Mouse (Mus musculus) testis, postnatal 14 days (tissue): ENCODE measurements around the gene Mafb.

Experiments
- DNase-seq: peaks from one replicate; pipeline ENCODE4 v3.0.0; 2021; ENCODE audit warnings: low spot score

Gene Mafb

DNA sequence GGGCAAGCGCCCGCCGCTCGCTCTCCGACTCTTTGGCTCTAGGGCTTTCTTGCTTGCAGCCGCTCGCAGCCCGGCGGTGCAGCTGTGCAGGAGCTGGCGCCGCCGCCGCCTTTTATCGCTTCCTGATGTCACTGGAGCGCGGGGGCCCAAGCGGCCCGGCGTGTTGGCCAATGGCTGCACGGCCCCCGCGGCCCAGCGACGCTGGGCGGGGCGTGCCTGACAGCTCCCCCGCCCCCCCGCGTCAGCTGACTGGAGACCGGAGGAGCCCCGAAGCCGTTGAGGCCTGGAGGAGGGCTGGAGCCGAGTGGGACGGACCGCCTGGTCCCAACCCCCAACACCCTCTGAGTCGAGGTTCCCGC, at the start of gene Mafb:
Gene Mafb (minus strand): TSS at position 86 of the 359 bp plus-strand sequence.
- peak; percentile 86 for DNase-seq

DNA sequence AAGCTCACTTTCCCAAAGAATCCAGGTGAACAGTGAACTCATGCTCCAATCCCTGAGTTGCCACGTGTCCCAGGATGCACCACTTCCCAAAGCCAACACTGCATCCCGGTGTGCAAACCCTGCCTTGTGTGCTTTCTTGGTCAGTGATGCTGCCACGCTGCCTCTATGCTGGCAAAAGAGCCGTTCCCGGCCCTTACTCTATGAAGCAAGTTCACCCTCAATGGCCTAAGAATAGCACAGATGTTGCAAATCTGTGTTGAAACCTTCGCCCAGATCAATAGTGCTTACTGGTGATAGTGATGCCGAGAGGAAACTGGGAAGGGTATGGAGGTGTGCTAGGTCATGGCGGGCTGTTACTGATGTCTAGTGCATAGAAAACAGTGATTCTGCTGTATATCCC, 48.3 kb upstream of the Mafb start:
- no peak for DNase-seq

DNA sequence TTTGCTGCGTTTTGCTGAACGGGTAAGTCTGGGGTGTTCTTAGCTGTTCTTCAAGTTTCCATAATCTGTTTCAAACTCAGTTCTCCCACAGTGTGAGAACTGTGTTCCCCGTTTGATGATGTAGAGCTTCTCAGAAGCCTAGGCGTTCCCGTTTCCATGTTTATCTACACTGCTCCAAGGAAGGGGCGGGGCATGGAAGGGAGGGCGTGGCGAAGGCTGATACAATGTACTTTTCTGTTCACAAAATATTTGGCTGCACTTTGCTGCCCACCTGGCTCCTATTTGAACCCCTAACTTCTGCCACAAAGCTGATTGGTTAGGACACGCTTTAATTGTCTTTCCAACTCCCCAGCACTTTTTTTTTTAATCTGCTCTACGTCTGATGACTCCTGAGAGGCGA, 47.9 kb upstream of the Mafb start:
- peak; percentile 81 for DNase-seq

DNA sequence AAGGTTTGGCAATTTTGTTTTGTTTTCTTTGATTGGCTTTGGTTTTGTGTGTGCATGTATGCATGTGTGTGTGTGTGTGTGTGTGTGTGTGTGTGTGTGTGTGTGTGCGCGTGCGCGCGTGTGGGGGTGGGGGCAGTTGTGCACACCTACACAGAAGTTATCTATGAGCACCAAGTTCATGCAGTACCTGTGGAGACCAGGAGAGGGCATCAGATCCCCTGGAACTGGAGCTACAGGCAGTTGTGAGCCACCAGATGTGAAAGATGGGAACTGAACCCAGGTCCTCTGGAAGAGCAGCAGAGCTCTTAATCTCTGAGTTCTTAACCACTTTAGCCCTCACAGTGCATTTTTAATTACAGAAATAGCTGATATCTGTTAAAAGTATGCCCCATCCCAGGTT, 47.1 kb upstream of the Mafb start:
- peak; percentile 78 for DNase-seq

DNA sequence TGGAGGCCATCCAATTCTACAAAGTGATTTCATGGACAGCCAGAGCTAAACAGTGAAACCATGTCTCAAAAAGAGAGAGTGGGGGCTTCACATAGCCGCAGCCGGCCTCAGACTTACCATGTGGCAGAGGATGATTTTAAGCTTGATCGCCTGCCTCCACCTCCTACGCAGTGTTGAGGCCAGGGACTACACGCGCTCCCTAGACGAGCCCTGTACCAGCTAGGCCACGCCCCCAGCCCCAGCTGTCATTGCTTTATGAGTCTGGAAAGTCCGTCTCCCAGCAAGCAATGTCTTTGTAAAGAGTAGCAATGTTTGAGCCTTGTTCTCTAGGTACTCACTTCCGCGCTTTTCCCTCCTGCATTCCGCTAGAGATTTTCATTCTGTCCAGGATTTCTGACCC, 46.2 kb upstream of the Mafb start:
- DNase-seq: peak; percentile 73

DNA sequence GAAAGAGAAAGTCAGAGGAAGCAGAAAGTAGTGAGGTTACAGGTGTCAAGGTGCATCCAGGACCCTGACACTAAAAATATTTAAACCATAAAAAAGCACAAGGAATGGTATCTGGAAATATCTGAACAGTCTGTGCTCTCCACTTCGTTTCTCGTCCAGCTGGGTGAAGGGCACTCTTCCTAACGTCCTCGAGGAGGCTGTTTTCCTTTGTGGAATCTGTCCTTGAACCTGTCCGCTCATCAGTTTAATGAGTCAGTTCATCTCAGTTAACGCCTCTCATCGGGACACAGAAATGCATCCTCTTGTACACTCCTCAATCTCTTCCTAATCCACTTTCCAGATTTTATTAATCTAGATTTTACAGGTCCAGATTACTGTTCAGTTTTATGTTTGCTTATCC, 44.6 kb upstream of the Mafb start:
- DNase-seq: peak; percentile 71

DNA sequence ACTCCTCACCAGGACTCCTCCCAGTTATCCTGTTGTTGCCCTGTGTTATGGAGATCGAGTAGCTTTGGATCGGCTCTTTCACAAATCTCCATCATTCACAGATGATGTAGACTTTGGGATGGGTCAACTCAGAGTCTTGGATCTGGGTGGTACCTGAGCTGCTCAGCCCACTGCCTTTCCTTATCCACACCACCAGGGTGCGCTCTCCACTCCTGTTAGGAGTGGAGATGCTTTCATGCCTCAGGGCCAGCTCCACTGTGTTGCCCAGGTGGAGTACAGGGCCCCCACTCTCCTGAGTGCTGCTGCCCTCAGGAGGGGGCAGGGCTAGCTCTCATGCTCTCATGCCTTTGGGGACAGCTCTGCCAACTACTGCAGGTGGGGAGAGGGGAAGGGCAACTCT, 40.9 kb upstream of the Mafb start:
- no peak for DNase-seq

DNA sequence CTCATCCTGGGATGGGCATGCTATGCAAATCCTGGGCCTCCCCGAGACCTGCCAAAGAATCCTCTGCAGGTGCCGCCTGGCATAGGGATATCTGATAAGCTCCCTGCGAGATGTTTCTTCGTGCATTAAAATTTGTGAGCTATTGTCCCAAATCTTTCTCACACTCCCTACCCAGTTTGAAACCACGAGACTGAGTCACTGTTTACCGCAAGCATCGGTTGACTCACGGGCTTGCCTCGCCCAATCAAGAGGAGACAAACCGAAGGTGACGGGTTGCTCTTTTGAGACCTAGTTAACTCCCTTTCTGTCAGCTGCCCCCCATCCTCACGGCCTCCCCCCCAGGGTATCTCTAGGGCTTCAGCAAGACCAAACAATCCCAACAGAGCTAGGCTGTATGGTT, 30.9 kb upstream of the Mafb start:
- DNase-seq: no peak

DNA sequence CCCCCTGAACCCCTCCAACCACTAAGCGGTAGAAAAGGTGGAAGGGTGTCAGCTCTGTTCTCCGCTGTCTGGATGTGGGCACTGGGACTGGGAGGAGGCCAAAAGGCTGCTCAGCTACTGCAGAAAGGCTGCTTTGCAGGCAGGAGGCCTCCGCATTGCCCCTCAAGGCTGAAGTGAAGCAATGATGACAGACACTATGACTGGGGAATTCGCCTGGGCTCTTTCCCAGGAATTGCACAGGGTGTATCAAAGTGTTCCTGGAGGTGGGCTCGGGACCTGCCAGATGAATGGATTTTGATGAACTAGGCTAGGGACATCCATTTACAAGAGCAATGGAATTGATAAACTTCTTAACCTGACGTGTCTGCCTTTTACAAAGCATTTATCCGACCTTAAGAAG, 27.9 kb upstream of the Mafb start:
- DNase-seq: no peak

DNA sequence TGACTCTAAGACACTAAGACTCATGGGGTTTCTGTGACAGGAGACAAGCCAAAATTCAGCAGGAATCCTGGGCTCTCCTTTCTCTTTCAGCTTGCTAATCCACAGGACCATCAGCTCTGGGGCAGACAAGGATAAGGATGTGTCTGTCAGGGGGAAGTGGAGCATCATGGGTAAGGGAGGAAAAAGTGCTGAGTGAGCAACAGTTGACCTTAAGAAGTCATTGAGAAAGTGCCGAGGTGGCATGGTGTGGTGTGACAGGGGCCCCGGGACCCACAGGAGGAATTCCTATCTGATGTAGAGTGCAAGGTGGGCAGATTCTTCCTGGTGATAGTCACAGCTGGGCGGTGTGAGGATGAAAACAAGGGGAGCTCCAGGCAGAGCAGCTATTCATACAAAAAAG, 25.8 kb upstream of the Mafb start:
- DNase-seq: no peak

DNA sequence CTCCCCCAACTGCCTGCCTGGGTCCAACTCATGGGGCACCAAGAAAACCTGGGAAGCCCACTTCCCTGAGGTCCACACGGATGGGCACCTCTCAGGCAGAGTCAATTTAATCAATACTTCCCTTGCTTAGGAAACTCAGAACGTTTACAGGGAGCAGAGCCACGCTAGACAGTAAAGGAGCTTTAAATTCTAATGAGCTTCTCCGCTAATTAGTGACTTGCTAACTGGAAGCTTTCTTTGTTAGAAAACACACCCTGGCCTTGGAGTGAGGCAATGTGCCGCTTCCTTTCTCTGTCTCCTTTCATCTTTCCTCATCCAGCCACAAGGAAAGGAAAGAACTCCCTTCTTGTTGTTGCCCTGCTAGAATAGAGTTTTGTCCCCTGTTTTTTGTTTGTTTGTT, 21.7 kb upstream of the Mafb start:
- no peak for DNase-seq

DNA sequence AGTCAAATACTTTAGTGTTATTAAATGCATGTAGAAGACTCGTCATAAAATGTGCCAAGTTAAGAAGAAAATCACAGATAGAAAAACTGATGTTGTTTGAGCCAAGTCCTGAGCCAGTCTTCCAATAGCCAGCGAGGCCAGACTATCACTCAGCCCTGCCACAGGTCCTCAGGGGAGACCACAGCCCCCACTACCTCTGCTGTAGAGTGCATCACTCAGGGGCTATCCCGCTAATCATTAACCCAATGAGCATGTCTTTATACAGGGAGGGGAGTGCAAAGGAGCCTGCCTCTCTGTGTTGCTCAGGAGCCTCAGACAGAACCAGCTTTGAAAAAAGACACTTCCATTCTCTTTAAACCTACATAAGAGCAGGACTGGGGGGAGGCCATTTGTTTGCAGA, 16.6 kb upstream of the Mafb start:
- no peak for DNase-seq

DNA sequence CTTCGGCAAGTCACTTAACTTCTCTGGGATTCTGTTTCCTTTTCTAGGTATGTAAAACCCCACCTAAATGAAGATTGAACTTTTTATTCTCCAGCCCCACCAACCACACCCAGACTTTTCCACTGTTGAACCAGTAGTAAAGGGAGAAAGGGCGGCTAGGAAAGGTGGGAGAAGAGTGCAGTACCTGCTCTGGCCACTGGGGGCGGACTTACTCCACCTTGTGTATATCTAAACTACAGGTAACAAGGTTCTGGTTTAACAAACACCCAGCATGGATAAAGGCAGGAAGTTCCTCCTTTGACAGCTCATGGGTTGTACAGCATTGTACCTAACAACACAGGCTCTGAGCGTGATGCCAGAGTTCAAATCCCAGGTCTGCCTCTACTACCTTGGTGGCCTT, 11.4 kb upstream of the Mafb start:
- DNase-seq: peak; percentile 50

DNA sequence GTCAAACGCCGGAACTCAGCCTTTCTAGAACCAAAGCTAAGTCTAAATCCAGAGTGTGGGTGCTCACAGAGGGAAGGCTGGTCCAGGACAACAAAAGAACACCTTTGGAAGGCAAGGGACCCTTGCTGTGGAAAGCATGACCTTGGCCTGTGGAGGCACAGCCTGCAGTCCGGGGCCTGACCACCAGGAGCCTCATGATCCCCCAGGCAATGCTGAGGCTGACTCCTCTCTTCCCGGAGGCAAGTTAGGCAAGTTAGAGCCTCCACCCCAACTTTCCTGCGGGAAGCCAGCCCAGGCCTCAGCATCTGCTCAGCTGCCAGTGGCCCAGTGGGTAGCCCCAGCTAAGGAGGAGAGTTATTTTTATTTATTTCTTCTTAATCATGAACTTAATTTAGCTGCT, 9.4 kb upstream of the Mafb start:
- DNase-seq: no peak

DNA sequence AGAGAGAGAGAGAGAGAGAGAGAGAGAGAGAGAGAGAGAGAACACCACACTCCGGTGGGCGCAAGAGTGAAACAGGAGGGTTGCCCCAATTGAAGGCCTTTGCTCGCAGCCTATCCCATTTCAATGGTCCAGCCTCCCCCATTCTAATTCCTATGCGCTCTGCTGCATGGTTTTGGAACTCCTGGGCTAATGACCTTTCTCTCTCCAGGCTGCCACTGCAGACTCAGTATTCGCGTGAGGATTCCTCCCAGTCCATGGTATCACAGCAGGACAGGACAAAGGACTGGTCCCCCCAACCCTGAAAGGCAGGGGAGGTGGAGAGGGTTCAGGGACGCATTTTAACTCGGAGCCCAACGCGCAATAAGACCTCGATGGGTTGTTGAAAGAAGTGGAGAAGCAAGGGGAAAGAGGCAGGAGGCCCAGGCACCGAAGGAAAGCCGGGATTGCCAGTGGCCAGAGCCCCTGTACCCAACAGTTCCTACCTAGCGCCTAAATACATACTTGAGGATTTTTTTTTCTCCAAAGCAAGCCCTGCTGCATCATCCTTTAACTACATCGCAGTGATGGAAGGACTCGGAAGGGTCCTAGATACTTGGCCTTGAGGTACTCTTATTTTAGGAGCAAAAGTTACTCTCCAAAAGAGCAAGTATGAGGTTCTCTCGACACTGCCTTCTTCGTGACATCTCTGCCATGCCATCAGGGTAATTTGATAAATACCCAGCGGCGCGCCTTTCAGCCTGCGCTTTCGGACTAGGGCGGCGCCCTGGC, 3.0 kb upstream of the Mafb start:
- no peak for DNase-seq

DNA sequence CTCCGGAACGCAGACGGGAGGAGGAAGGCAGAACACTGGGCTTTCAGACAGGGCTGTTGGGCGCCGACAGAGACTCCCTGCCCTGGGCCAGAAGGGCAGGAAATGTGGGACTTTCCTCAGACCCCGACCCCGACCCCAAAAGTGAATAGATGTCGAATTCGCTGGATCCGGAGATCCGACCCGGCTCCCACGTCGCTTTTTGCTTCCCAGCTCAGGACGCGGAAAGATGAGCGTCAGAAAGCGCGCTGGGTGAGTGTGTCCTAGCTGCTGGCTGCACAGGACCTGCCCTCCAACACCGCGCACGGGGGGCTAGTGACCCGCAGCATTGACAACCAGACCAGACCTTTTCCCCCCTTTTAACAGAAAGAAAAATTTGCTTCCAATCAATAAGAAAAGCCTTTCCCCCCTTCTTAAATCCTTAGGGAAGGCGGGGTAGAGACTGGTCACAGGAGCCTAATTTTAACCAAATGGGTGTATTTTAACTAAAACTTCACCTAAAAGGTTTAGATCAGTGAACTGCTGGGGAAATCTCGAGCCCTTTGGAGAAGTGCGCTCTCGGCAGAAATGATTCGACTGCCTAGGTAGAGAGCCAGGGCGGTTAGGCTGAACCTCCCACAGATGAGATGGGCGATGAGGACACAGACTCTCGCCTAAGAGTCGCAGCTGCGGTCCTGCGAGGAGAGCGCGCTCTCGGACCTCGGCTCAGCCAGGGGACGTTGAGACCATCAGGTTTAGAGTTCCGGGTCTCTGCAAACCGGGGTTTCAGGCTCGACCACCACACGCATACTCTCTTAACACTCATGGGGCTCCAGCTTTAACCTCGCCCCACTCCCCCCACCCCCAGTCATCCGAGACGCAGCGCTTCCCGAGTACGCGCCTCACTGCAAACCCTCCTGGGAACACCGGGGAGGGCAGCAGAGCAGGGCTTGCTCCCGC, 1.8 kb upstream of the Mafb start:
- DNase-seq: no peak

DNA sequence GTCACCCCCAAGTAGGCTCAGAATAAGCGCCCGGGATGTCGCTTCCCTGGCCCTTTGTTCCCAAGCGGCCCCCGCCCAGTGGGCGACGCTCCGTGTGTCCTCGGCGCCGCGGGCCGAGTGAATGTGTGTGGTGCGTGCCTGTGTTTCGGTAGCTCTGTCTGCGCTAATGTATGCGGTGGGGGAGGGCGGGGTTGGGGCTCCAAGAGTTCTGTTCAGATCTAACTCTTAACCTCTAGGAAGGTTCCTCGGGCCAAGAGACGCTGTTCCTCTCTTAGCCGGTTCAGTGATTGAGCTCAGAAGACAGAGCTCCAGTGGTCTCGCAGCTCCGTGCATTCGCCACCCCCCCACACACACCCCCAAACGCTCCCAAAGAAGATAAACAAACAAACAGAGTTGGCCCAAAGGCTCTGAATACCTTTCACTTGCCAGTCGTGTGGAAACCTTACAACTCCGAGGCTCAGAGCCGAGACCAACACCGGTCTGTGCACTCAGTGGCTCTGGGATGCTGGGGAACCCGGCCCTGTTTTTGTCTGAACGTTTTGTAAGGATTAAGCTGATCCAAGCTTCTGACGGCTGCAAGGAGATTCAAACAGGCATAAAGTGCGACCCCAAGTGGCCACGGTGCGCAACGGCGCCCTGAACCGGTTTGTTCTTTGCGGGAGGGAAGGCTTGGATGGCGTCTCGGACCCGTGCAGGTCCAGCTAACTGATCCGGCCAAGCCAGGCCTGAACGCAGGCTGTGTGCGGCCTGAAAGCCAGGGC, 763 bp upstream of the Mafb start:
- DNase-seq: peak; percentile 82

DNA sequence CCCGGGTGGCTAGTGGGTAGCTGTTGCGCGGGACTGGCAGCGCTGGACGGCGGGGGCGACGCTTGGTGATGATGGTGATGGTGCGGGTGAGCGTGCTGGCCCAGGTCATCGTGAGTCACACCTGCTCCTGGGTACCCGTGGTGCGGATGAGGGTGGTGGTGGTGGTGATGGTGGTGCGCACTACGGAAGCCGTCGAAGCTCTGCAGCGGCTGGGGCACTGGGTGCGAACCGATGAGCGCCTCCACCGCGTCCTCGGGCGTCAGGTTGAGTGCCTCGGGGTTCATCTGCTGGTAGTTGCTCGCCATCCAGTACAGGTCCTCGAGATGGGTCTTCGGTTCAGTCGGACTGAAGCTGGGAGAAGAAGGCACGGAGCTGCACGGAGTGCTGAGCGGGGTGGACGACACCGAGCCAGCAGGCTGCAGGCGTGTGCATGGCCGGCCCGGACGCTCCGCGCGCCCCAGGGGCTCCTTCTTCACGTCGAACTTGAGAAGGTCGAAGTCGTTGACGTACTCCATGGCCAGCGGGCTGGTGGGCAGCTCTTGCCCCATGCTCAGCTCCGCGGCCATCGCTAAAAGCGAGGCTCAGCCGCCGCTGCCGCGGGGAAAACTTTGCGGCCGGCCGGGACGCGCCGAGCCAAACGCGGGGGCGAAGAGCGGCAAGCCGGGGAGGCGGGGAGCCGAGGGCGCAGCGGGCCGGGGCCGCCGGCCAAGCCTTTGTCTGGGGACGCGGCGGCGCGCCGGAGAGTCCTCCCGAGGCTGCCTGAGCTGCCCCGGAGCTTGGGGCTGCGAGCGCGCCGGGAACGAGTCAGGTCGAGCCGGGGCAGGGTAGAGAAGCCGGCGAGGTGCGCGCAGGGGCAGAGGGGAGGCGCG, 520 bp downstream of the Mafb start:
- DNase-seq: no peak

DNA sequence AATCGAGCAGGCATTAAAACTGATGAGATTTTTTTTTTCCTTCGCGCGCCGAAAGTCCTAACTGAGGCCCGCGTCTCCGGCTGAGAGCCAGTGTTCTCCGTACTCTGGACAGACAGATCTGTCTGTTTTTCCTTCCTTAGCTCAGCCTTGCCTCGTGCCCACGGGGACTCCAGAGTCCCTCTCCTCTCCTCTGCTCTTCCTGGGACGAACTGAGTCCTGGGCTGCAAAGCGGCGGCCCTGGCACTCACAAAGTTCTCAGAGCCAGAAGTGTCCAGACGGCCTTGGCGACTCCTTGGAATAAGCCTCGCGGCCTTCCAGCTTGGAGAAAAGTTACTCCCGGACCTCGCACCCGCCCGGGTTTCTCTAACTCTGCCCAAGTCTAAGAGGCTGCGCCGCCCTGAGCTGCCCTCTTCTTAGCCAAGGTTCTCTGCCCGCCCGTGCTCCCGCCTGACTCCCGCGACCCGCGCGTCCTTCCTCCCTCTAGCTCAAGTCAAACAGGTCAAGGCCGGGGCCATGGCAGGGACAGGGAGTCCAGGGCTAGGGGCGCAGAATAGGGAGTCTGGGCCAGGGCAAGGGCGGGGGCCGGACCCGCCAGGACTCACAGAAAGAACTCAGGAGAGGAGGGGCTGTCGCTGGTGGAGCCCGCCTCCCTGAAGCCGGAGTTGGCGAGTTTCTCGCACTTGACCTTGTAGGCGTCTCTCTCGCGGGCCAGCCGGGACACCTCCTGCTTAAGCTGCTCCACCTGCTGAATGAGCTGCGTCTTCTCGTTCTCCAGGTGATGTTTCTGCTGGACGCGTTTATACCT, 1.6 kb downstream of the Mafb start:
- DNase-seq: peak; percentile 79

DNA sequence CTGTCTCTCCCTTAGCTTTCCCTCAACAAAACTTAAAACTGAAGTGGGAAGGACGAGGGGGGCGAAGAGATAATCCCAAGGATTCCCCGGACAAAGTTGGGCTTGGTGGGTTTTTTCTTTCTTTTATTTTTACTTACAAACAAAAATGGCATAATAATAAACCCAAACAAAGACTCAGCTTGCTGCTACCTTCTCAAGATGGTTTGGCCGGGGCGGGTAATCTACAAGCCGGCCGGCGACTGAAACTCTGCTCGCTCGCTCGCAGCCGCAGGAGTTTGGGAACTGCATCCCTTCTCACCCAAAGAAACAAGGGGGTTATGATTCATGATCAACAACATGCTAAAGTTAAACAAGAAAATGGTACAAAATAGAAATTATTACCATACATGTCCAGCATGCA, 2.2 kb downstream of the Mafb start:
- no peak for DNase-seq

DNA sequence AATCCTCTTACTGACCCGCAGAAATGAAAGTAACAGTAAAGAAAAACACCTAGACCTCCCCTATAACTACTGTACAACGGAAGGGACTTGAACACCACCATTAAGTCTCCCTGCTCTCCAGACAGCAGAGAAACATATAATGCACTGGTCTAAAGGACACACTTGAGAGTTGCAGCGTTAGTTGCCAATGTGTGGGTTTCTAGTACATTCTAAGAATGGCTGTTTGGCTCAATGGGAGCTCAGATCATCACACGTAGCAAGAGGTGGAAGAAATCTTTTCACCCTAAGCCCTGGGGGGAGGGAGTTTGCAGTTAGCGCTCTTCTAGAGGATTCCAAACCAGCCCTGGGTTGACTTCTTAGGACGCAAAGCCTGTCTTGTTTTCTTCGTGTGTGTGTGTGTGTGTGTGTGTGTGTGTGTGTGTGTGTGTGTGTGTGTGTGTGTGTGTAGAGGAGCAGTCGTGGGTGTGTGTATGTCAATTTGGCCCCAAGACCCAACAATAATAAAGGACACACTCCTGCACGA, 2.7 kb downstream of the Mafb start:
- DNase-seq: no peak
